Mouse (Mus musculus): ENCODE results near the gene Rsph9. TPM values are rescaled to one million over a fixed set of nuclear protein-coding genes. Genes with fewer than 3 reads are reported as not detected.

Gene Rsph9
- total and polyA plus RNA-seq, 3 experiments, result 0.29 TPM; not detected in 2

- TF ChIP-seq MYC (IDR thresholded peaks at IDR 0.05; ENCODE audit: low read depth, low read length), result peak; percentile 81
- peak; percentile 78 for TF ChIP-seq MAX (IDR thresholded peaks at IDR 0.05; ENCODE audit: low read length)
- TF ChIP-seq POLR2AphosphoS2 (IDR thresholded peaks at IDR 0.05; ENCODE audit: low read length), result peak; percentile 35; the same call in 1 of the 2 replicates
- peak; percentile 14; the same call in 1 of the 2 replicates for TF ChIP-seq JUND (IDR thresholded peaks at IDR 0.05; ENCODE audit: low read depth, low read length)
These were observed 69.5 kb downstream of the Rsph9 start (continued) for GRCm38 (mm10) chr17:46074398-46075115.

DNA sequence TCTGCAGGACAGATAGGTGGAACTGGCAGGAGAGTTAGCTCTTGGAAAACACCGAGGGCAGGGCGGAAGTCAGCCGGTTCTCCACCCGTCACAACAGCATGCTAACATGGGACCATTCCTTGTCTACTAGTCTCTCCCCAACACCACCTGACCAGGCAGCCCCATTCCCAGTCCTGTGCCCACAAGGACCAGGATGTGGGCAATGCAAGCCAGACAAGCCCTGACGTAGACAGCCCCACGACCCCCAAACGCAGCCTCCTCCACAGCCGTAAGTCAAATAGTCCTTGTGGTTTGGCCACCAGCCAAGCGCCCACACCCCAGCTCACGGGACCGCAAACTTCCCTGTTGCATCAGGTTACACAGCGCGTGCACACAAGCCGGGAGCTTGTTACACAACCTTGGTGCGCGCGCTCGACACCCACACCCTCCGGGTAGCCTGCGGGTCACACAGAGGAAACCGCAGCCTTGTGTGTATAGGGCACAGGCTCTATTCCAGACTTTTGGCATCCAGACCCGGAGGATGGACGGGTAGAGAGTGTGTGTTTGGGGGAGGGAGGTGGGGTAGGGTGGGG is 70.2 kb downstream of the Rsph9 start:
- Histone ChIP-seq H3K4me3 (ENCODE audit: control insufficient read depth in 1 of 2, insufficient read depth in 1 of 2, low read depth in 2 of 2, low read length in 2 of 2) (peak overlapping the region; percentile 48 to 69), H3K9ac (ENCODE audit: control insufficient read depth, low read depth, low read length, poor library complexity, severe bottlenecking) (peak overlapping the region; percentile 86), H3K36me3 (ENCODE audit: control insufficient read depth in 1 of 2, insufficient read depth in 2 of 2, low read length in 2 of 2) (peaks cover 0 to 47% of the 10 kb centered on the region in 2 experiments; a peak in 2 of 4 replicates), H3K4me1 (ENCODE audit: control insufficient read depth in 1 of 2, insufficient read depth in 2 of 2, low read length in 2 of 2) (peaks cover 34 to 63% of the 10 kb centered on the region in 2 experiments), H3K27ac (ENCODE audit: control insufficient read depth, low read depth, low read length) (peak overlapping the region; percentile 100), H3K27me3 (ENCODE audit: control insufficient read depth in 1 of 2, insufficient read depth in 2 of 2, low read length in 2 of 2) (no peaks in the 10 kb centered on the region), H3K9me3 (replicated peaks; ENCODE audit: insufficient read depth, low read length) (no peaks in the 10 kb centered on the region), H3K79me2 (ENCODE audit: control insufficient read depth, insufficient read depth, low read length, poor library complexity) (no peaks in the 10 kb centered on the region; the same call in 1 of the 2 replicates)
- peak; percentile 99 for DNase-seq (ENCODE audit: low read depth, low spot score)
- TF ChIP-seq NRF1 (IDR thresholded peaks at IDR 0.05; ENCODE audit: insufficient read depth, low read depth, low read length, poor library complexity, severe bottlenecking) (0 out of 2 replicates have a peak, but pooled peaks have one; percentile 30), GABPA (IDR thresholded peaks at IDR 0.05; ENCODE audit: low read depth, low read length) (no peak), KAT2A (conservative IDR thresholded peaks at IDR 0.05; ENCODE audit: low read depth, low read length) (no peak), CHD2 (IDR thresholded peaks at IDR 0.05; ENCODE audit: low read length) (peak; percentile 32), SIN3A (IDR thresholded peaks at IDR 0.05; ENCODE audit: low read length) (peak; percentile 86), TBP (IDR thresholded peaks at IDR 0.05; ENCODE audit: low read depth, low read length) (no peak; the same call in none of the 2 replicates), MXI1 (IDR thresholded peaks at IDR 0.05; ENCODE audit: low read depth, low read length) (peak; percentile 82), USF2 (IDR thresholded peaks at IDR 0.05; ENCODE audit: borderline replicate concordance in 1 of 2, insufficient read depth in 1 of 2, low read depth in 1 of 2, low read length in 2 of 2) (no peak), E2F4 (IDR thresholded peaks at IDR 0.05; ENCODE audit: borderline replicate concordance, low read depth, low read length) (no peak), USF1 (IDR thresholded peaks at IDR 0.05; ENCODE audit: low read depth, low read length) (peak; percentile 55; the same call in 1 of the 2 replicates), MAFK (IDR thresholded peaks at IDR 0.05; ENCODE audit: borderline replicate concordance, low read depth, low read length) (peak; percentile 46; the same call in 1 of the 2 replicates), JUND (IDR thresholded peaks at IDR 0.05; ENCODE audit: low read depth, low read length) (no peak), MYB (IDR thresholded peaks at IDR 0.05; ENCODE audit: low read depth, low read length) (no peak), BHLHE40 (IDR thresholded peaks at IDR 0.05; ENCODE audit: borderline replicate concordance, low read depth, low read length) (peak; percentile 100), RCOR1 (IDR thresholded peaks at IDR 0.05; ENCODE audit: low read depth, low read length) (peak; percentile 79), TCF12 (IDR thresholded peaks at IDR 0.05; ENCODE audit: low read depth, low read length) (peak; percentile 70), MAZ (IDR thresholded peaks at IDR 0.05; ENCODE audit: low read depth, low read length) (peak; percentile 78; the same call in 1 of the 2 replicates), EP300 (IDR thresholded peaks at IDR 0.05; ENCODE audit: low read depth in 1 of 2, low read length in 2 of 2) (peak; percentile 69 to 89), ELF1 (IDR thresholded peaks at IDR 0.05; ENCODE audit: low read depth, low read length) (peak; percentile 61; the same call in 1 of the 2 replicates), MEF2A (IDR thresholded peaks at IDR 0.05; ENCODE audit: extremely low read depth, insufficient replicate concordance, low read depth, low read length, poor library complexity, severe bottlenecking) (no peak), POLR2AphosphoS5 (IDR thresholded peaks at IDR 0.05; ENCODE audit: borderline replicate concordance, low read depth, low read length) (no peak), ZMIZ1 (IDR thresholded peaks at IDR 0.05; ENCODE audit: low read depth, low read length) (no peak), NELFE (IDR thresholded peaks at IDR 0.05; ENCODE audit: low read depth, low read length) (peak; percentile 24; the same call in 1 of the 2 replicates), HCFC1 (IDR thresholded peaks at IDR 0.05; ENCODE audit: low read depth, low read length) (peak; percentile 50; the same call in 1 of the 2 replicates), GATA1 (IDR thresholded peaks at IDR 0.05; ENCODE audit: low read depth, low read length) (no peak), MAX (IDR thresholded peaks at IDR 0.05; ENCODE audit: low read length) (peak; percentile 74; the same call in 1 of the 2 replicates), ZKSCAN1 (IDR thresholded peaks at IDR 0.05; ENCODE audit: low read depth, low read length) (no peak), POLR2AphosphoS2 (IDR thresholded peaks at IDR 0.05; ENCODE audit: low read length) (peak; percentile 66), TAL1 (IDR thresholded peaks at IDR 0.05; ENCODE audit: low read length) (peak; percentile 3; the same call in 1 of the 2 replicates), MYC (IDR thresholded peaks at IDR 0.05; ENCODE audit: low read depth, low read length) (peak; percentile 72; the same call in 1 of the 2 replicates), POLR2A (IDR thresholded peaks at IDR 0.05; ENCODE audit: control insufficient read depth in 1 of 2, insufficient read depth in 1 of 2, low read depth in 1 of 2, low read length in 2 of 2, poor library complexity in 1 of 2) (peak in 1 of 2 experiments; percentile 55; a peak in 1 of 4 replicates)
